Mouse (Mus musculus) heart, adult 2 months (tissue): ENCODE results near the gene Ms4a14.
"Not testable (repeated sequence)": the region's sequence is repeated elsewhere in the genome, so short reads cannot be mapped to it uniquely, and the experiment has no call there.

Experiments
- CTCF ChIP-seq: fragments of 200-600 bp; IDR thresholded peaks from 2 replicates; pipeline ENCODE4 v1.8.1; 2022; ENCODE audit warnings: antibody characterized with exemption, mild to moderate bottlenecking, moderate library complexity
- EP300 ChIP-seq: fragments of 200-500 bp; IDR thresholded peaks from 2 replicates; pipeline ENCODE4 v1.6.1; 2011; ENCODE audit warnings: low read depth, low read length, control low read depth; ENCODE audit not compliant: insufficient read depth

GRCm38 (mm10) chr19:11262932-11263331, 51.3 kb downstream of the Ms4a14 start:
- TF ChIP-seq CTCF, EP300: not testable (repeated sequence)
